Mouse (Mus musculus): ENCODE results near the gene Ribc2. TPM values are rescaled to one million over a fixed set of nuclear protein-coding genes. Genes with fewer than 3 reads are reported as not detected.

Gene Ribc2
- polyA plus RNA-seq (2016; fragmentation: Nextera tagmentation; extraction: Ambion mirVana), result 0.41 and 0.57 TPM in 2 replicates

GRCm38 (mm10) chr15:85131275-85132192 is at the start of gene Ribc2, which contains the start of gene Smc1b:
TSS of gene Ribc2 (plus strand) at chr15:85132078.
TSS of gene Smc1b (minus strand) at chr15:85131964.
- peak; percentile 81 for DNase-seq (ENCODE audit: low spot score)
- Histone ChIP-seq H3K27ac (replicated peaks) (peak within 1 kb of the TSS; percentile 76), H3K9me3 (replicated peaks) (peaks cover 8% of the 10 kb centered on the region), H3K36me3 (no peaks in the 10 kb centered on the region), H3K4me3 (peak within 1 kb of the TSS; percentile 42), H3K27me3 (ENCODE audit: low read depth, poor library complexity, severe bottlenecking) (peaks cover 43% of the 10 kb centered on the region), H3K4me1 (peaks cover 12% of the 10 kb centered on the region)
- WGBS, result 33% methylated on average over 56 of the region's 58 CpGs

- no peaks in the 10 kb centered on the region for H3K36me3 ChIP-seq
- DNase-seq (ENCODE audit: low spot score), result no peak
- H3K27me3 ChIP-seq (ENCODE audit: low read depth, poor library complexity, severe bottlenecking), result no peaks in the 10 kb centered on the region
- H3K9me3 ChIP-seq (replicated peaks), result no peaks in the 10 kb centered on the region
- H3K4me3 ChIP-seq, result no peak overlapping the region
- no peaks in the 10 kb centered on the region for H3K4me1 ChIP-seq
- H3K27ac ChIP-seq (replicated peaks), result no peak overlapping the region
- 69% methylated on average over 1 of the region's 1 CpGs for WGBS
Observed at GRCm38 (mm10) chr15:85085641-85086040, 46.2 kb upstream of the Ribc2 start.

- Histone ChIP-seq H3K27me3 (ENCODE audit: low read depth, poor library complexity, severe bottlenecking) (peaks cover 43% of the 10 kb centered on the region), H3K9me3 (replicated peaks) (peaks cover 8% of the 10 kb centered on the region), H3K27ac (replicated peaks) (no peak overlapping the region), H3K4me1 (peaks cover 12% of the 10 kb centered on the region), H3K4me3 (peak overlapping the region; percentile 42), H3K36me3 (no peaks in the 10 kb centered on the region)
- no peak for DNase-seq (ENCODE audit: low spot score)
- WGBS, result 25% methylated on average over 10 of the region's 10 CpGs
Observed at GRCm38 (mm10) chr15:85132193-85132520, 279 bp downstream of the Ribc2 start.

- H3K4me1 ChIP-seq, result peaks cover 12% of the 10 kb centered on the region
- peaks cover 43% of the 10 kb centered on the region for H3K27me3 ChIP-seq (ENCODE audit: low read depth, poor library complexity, severe bottlenecking)
- peak; percentile 11 for DNase-seq (ENCODE audit: low spot score)
- no peak overlapping the region for H3K27ac ChIP-seq (replicated peaks)
- H3K9me3 ChIP-seq (replicated peaks), result peaks cover 8% of the 10 kb centered on the region
- no peaks in the 10 kb centered on the region for H3K36me3 ChIP-seq
- WGBS, result 50% methylated on average over 9 of the region's 9 CpGs
- H3K4me3 ChIP-seq, result no peak overlapping the region
Observed at GRCm38 (mm10) chr15:85135143-85135542, 3.3 kb downstream of the Ribc2 start.

- 0 out of 2 replicates have a peak, but pooled peaks cover 5% of the 10 kb centered on the region for H3K27me3 ChIP-seq (ENCODE audit: low read depth, poor library complexity, severe bottlenecking)
- no peak overlapping the region for H3K4me3 ChIP-seq
- H3K36me3 ChIP-seq, result no peaks in the 10 kb centered on the region
- WGBS, result 93% methylated on average over 10 of the region's 10 CpGs
- peaks cover 4% of the 10 kb centered on the region for H3K4me1 ChIP-seq
- no peak overlapping the region for H3K27ac ChIP-seq (replicated peaks)
- no peaks in the 10 kb centered on the region for H3K9me3 ChIP-seq (replicated peaks)
- DNase-seq (ENCODE audit: low spot score), result no peak
Observed at GRCm38 (mm10) chr15:85141290-85141689, 9.4 kb downstream of the Ribc2 start.

- no peak overlapping the region for H3K4me3 ChIP-seq
- no peak overlapping the region for H3K27ac ChIP-seq (replicated peaks)
- no peaks in the 10 kb centered on the region for H3K36me3 ChIP-seq
- H3K9me3 ChIP-seq (replicated peaks), result no peaks in the 10 kb centered on the region
- WGBS, result 78% methylated on average over 2 of the region's 2 CpGs
- 0 out of 2 replicates have a peak, but pooled peaks cover 5% of the 10 kb centered on the region for H3K27me3 ChIP-seq (ENCODE audit: low read depth, poor library complexity, severe bottlenecking)
- DNase-seq (ENCODE audit: low spot score), result no peak
- peaks cover 4% of the 10 kb centered on the region for H3K4me1 ChIP-seq
Observed at GRCm38 (mm10) chr15:85142441-85142840, 10.6 kb downstream of the Ribc2 start.

GRCm38 (mm10) chr15:85143161-85143560 is 11.3 kb downstream of the Ribc2 start:
- Histone ChIP-seq H3K4me3 (no peak overlapping the region), H3K36me3 (no peaks in the 10 kb centered on the region), H3K4me1 (peaks cover 10% of the 10 kb centered on the region), H3K9me3 (replicated peaks) (no peaks in the 10 kb centered on the region), H3K27me3 (ENCODE audit: low read depth, poor library complexity, severe bottlenecking) (0 out of 2 replicates have a peak, but pooled peaks cover 5% of the 10 kb centered on the region), H3K27ac (replicated peaks) (no peak overlapping the region)
- WGBS, result 88% methylated on average over 11 of the region's 11 CpGs
- DNase-seq (ENCODE audit: low spot score), result peak; percentile 9

- Histone ChIP-seq H3K36me3 (no peaks in the 10 kb centered on the region), H3K4me1 (peaks cover 12% of the 10 kb centered on the region), H3K9me3 (replicated peaks) (no peaks in the 10 kb centered on the region), H3K27me3 (ENCODE audit: low read depth, poor library complexity, severe bottlenecking) (0 out of 2 replicates have a peak, but pooled peaks cover 5% of the 10 kb centered on the region), H3K27ac (replicated peaks) (no peak overlapping the region), H3K4me3 (no peak overlapping the region)
- 98% methylated on average over 1 of the region's 1 CpGs for WGBS
- DNase-seq (ENCODE audit: low spot score), result no peak
Observed at GRCm38 (mm10) chr15:85143747-85144146, 11.9 kb downstream of the Ribc2 start.

- Histone ChIP-seq H3K36me3 (no peaks in the 10 kb centered on the region), H3K4me1 (peaks cover 12% of the 10 kb centered on the region), H3K27me3 (ENCODE audit: low read depth, poor library complexity, severe bottlenecking) (0 out of 2 replicates have a peak, but pooled peaks cover 5% of the 10 kb centered on the region), H3K27ac (replicated peaks) (no peak overlapping the region), H3K9me3 (replicated peaks) (no peaks in the 10 kb centered on the region), H3K4me3 (no peak overlapping the region)
- DNase-seq (ENCODE audit: low spot score), result no peak
- 93% methylated on average over 5 of the region's 5 CpGs for WGBS
Observed at GRCm38 (mm10) chr15:85144249-85144648, 12.4 kb downstream of the Ribc2 start.

- H3K27me3 ChIP-seq (ENCODE audit: low read depth, poor library complexity, severe bottlenecking), result peaks cover 8% of the 10 kb centered on the region; the same call in 1 of the 2 replicates
- H3K36me3 ChIP-seq, result no peaks in the 10 kb centered on the region
- H3K27ac ChIP-seq (replicated peaks), result no peak overlapping the region
- H3K4me1 ChIP-seq, result peaks cover 11% of the 10 kb centered on the region; the same call in 1 of the 2 replicates
- 30% methylated on average over 13 of the region's 13 CpGs for WGBS
- peak; percentile 81 for DNase-seq (ENCODE audit: low spot score)
- no peak overlapping the region for H3K4me3 ChIP-seq
- H3K9me3 ChIP-seq (replicated peaks), result no peaks in the 10 kb centered on the region
Observed at GRCm38 (mm10) chr15:85151433-85151918, 19.6 kb downstream of the Ribc2 start.

- peaks cover 11% of the 10 kb centered on the region; the same call in 1 of the 2 replicates for H3K4me1 ChIP-seq
- no peak for DNase-seq (ENCODE audit: low spot score)
- 68% methylated on average over 3 of the region's 3 CpGs for WGBS
- no peaks in the 10 kb centered on the region for H3K9me3 ChIP-seq (replicated peaks)
- H3K36me3 ChIP-seq, result no peaks in the 10 kb centered on the region
- H3K27ac ChIP-seq (replicated peaks), result no peak overlapping the region
- H3K27me3 ChIP-seq (ENCODE audit: low read depth, poor library complexity, severe bottlenecking), result peaks cover 8% of the 10 kb centered on the region; the same call in 1 of the 2 replicates
- no peak overlapping the region for H3K4me3 ChIP-seq
Observed at GRCm38 (mm10) chr15:85152577-85152976, 20.7 kb downstream of the Ribc2 start.

- peaks cover 3% of the 10 kb centered on the region; the same call in 1 of the 2 replicates for H3K4me1 ChIP-seq
- no peak overlapping the region for H3K27ac ChIP-seq (replicated peaks)
- no peaks in the 10 kb centered on the region for H3K9me3 ChIP-seq (replicated peaks)
- H3K4me3 ChIP-seq, result no peak overlapping the region
- 95% methylated on average over 3 of the region's 3 CpGs for WGBS
- no peaks in the 10 kb centered on the region for H3K36me3 ChIP-seq
- peaks cover 8% of the 10 kb centered on the region; the same call in 1 of the 2 replicates for H3K27me3 ChIP-seq (ENCODE audit: low read depth, poor library complexity, severe bottlenecking)
- no peak for DNase-seq (ENCODE audit: low spot score)
Observed at GRCm38 (mm10) chr15:85154091-85154490, 22.2 kb downstream of the Ribc2 start.

GRCm38 (mm10) chr15:85156198-85156597 is 24.3 kb downstream of the Ribc2 start:
- WGBS, result 81% methylated on average over 4 of the region's 4 CpGs
- H3K27me3 ChIP-seq (ENCODE audit: low read depth, poor library complexity, severe bottlenecking), result peaks cover 8% of the 10 kb centered on the region; the same call in 1 of the 2 replicates

More at GRCm38 (mm10) chr15:85156198-85156597, 24.3 kb downstream of the Ribc2 start:
- Histone ChIP-seq H3K4me3 (no peak overlapping the region), H3K4me1 (peaks cover 3% of the 10 kb centered on the region; the same call in 1 of the 2 replicates), H3K9me3 (replicated peaks) (no peaks in the 10 kb centered on the region), H3K36me3 (no peaks in the 10 kb centered on the region), H3K27ac (replicated peaks) (no peak overlapping the region)
- no peak for DNase-seq (ENCODE audit: low spot score)
